In the genomic region with DNA sequence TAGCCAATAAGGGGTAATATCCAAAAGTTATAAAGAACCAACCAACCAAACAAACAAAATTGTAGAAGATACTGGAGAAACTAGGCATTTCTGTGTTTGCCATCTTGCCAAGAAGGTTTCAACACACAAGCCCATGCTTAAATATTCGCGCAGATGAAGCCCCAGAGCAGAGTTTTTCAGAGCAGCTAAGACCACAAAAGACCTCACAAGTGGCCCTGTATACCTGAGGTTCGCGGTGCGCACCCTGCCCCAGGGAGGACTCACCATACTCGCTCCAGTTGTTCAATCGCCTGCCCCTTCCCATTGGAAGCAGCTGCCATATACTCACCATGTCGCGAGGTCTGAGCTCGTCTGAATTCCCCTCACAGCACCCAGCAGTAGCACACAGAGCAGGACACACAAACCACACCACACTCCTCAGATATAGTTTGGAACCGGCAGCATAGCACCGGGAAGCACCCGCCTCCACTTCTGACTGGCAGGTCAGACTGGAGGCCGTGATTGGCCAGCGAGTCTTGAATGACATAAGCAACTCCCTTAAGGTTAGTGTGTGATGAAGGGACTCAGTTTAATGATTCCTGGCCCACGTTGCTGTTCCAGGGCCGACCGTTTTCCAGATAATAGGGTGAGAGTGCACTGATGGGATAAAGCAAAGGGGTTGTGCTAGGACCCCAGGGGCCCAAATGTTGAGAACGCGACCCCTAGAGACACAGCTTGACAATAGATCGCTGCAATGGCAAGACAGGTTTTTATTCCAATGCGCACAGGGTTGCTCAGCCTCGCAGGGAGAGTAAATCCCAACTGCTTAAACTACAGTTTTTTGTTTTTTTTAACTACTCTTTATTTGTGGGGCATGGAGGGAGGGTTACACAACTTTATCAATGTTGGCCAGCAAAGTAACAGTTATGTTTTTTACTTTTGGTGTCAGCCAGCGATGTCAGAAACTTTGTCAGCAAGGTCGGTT, we compare ENCODE assay signal across 9 mouse cellular contexts. TPM values are rescaled to one million over a fixed set of nuclear protein-coding genes. Genes with fewer than 3 reads are reported as not detected.
DNase-seq lines count a peak whose midpoint lies in the region; ATAC-seq and TF ChIP-seq lines count a peak whose summit lies in the region.
"Not testable (repeated sequence)": the region's sequence is repeated elsewhere in the genome, so short reads cannot be mapped to it uniquely, and the experiment has no call there.
"Had no signal": no experiment of that assay in that cellular context is flagged by ENCODE, and none has a peak within 500 bp of the region (broad histone marks: within the 10 kb centered on the region; RNA-seq: fewer than 3 reads in every experiment).

Zfp976 (minus strand) TSS at position 437 of the 964 bp plus-strand sequence.

- TF ChIP-seq POLR2A in cortical plate, adult 2 months (IDR thresholded peaks at IDR 0.05; ENCODE audit: extremely low read depth, insufficient read depth, low read length), result not testable (repeated sequence)

- not testable (repeated sequence) for H3K9me3 ChIP-seq in hindbrain, embryonic 16.5 days (ENCODE audit: control insufficient read depth, low read length)

- intact Hi-C loops in gastrocnemius, adult 2 months (cut with DNase I), result not testable (repeated sequence)

- H3K36me3 ChIP-seq in hindbrain, embryonic 16.5 days (ENCODE audit: control insufficient read depth, insufficient read depth, low read length), result not testable (repeated sequence)

- H3K4me3 ChIP-seq in cortical plate, adult 2 months (ENCODE audit: insufficient read depth, low read length), result peak within 1 kb of the TSS; percentile 33; the same call in 1 of the 2 replicates
- H3K4me3 ChIP-seq in gastrocnemius, adult 2 months, result peak within 1 kb of the TSS; percentile 66
- peak within 1 kb of the TSS; percentile 46 for H3K4me3 ChIP-seq in hindbrain, embryonic 16.5 days (ENCODE audit: low read length)

- H3K4me1 ChIP-seq in cortical plate, adult 2 months (ENCODE audit: control insufficient read depth, insufficient read depth, low read length); hindbrain, embryonic 16.5 days (ENCODE audit: control insufficient read depth, insufficient read depth, low read depth, low read length): not testable (repeated sequence)

- not testable (repeated sequence) for H3K27me3 ChIP-seq in hindbrain, embryonic 16.5 days (replicated peaks; ENCODE audit: control insufficient read depth, insufficient read depth, low read length)

- H3K4me2 ChIP-seq in hindbrain, embryonic 16.5 days (ENCODE audit: low read length), result peak within 1 kb of the TSS; percentile 55

- H3K27ac ChIP-seq in cortical plate, adult 2 months (ENCODE audit: insufficient read depth, low read length); hindbrain, embryonic 16.5 days (ENCODE audit: low read depth, low read length): not testable (repeated sequence)
- H3K27ac ChIP-seq in gastrocnemius, adult 2 months, result peak within 1 kb of the TSS; percentile 48; the same call in 1 of the 2 replicates

- not testable (repeated sequence) for TF ChIP-seq CTCF in cortical plate, adult 2 months (IDR thresholded peaks at IDR 0.05; ENCODE audit: extremely low read depth, insufficient read depth, low read length); gastrocnemius, adult 2 months (IDR thresholded peaks at IDR 0.05)

- 3% methylated on average over 25 of the region's 25 CpGs for WGBS in hindbrain, embryonic 16.5 days

- peak; percentile 54 for DNase-seq in gastrocnemius, adult 2 months
- DNase-seq in layer of hippocampus, postnatal 36 days, result peak; percentile 62 to 64
- peak; percentile 70 for DNase-seq in lung, postnatal 14 days
- DNase-seq in retina, embryonic 14.5 days (ENCODE audit: low spot score), result peak; percentile 80
- DNase-seq in thymus, postnatal 4 days, result peak; percentile 48

- H3K9ac ChIP-seq in hindbrain, embryonic 16.5 days (ENCODE audit: low read depth, low read length), result peak within 1 kb of the TSS; percentile 59

- ATAC-seq in activated CD4-positive, CD25-positive, alpha-beta regulatory T cell, adult 4 months, result peak; percentile 54
- peak; percentile 100 for ATAC-seq in hindbrain, embryonic 16.5 days

RNA-seq across cellular contexts. Expression of gene Zfp976, which starts in this region (rescaled TPM):
- polyA plus RNA-seq in activated CD4-positive, CD25-positive, alpha-beta regulatory T cell, adult 4 months (2017; shearing (Covaris generic)), result under 1 TPM; 0.53 to 0.55 TPM
- 1.3 and 1.5 TPM in 2 replicates for polyA plus RNA-seq in cortical plate, adult 2 months (2012; rRNA removed)
- 1 to 10 TPM in 1 of 2 experiments, under 1 TPM in 1; 0.66 to 1.2 TPM for total RNA-seq in gastrocnemius, adult 2 months (2021)
- 2.3 and 2.8 TPM in 2 replicates for polyA plus RNA-seq in hindbrain, embryonic 16.5 days (2015; fragmentation: Nextera tagmentation; extraction: Ambion mirVana)
- 1 to 10 TPM; 4.9 to 5.2 TPM for total RNA-seq in layer of hippocampus, postnatal 36 days (2021)
- total RNA-seq: monocyte, adult 5-6 weeks had no signal

Comparison
In these comparisons a context has a peak if more than half of its experiments do, and no peak if none do; other contexts are left out.
1. Peak in ATAC-seq in activated CD4-positive, CD25-positive, alpha-beta regulatory T cell, adult 4 months; RNA of the gene not detected or under 1 TPM.